Mouse (Mus musculus) 3134 (cell line): ENCODE results near the gene Rbms3.
A peak's percentile ranks its signal among the peaks of the same experiment; 100 is the strongest.

Source experiments
- DNase-seq: peaks from one replicate; pipeline ENCODE4 v3.0.0-alpha.2; 2011; ENCODE audit warnings: low spot score; ENCODE audit not compliant: insufficient read length; ENCODE audit errors: extremely low read depth

The Rbms3 gene

DNA sequence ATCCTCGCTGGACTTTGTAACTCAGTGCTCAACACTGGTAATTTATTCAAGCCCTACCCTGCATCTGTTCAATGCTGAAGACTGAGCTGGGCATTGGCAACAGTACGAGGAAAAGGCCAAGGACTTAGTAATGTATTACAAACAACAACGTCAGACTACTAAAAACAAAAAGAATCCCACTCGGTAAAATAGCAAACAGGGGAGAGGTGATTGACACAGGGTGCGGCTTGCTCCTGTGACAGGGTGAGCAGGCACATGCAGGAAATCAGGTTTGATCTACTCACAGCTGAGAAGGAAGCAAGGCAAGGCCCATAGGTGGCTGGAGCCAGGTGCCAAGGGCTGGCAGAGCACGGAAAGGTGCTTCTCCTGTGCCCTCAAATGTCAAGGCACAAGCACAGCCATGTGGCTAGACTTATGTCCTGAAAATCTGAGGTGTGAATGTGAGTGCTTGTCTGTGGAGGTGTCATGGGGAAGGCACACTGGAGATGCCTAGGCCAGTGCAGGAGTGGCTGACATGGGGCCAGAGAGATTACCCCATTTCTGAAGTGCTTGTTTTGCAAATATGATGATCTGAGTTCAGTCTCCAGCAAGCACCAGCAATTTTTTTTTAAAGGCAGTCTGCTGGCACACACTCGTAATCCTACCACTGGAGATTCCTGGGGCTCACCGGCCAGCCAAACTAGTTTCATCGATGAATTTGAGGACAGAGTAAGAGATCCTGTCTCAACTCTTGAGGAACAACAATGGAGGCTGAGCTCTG, 251.4 kb downstream of the Rbms3 start:
- DNase-seq, result no peak

DNA sequence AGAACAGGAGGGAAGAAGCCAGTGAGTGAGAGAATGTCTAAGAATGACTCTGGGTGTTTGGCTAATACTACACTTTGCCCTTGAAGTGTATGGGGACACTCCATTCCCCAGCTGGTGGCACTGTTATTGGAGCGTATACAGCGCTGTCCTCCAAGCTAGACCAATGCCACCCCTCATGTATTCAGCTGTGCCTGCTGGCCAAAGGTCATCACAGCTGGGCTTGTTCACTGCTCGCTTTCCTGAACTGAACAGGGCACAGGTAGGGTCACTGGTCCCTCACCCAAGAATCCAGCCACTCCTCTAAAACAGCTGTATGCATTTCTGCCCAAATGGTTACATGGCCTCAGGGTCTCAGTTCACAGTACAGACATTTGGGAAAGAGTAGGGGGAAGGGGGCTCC, 253.9 kb downstream of the Rbms3 start:
- DNase-seq, result no peak

DNA sequence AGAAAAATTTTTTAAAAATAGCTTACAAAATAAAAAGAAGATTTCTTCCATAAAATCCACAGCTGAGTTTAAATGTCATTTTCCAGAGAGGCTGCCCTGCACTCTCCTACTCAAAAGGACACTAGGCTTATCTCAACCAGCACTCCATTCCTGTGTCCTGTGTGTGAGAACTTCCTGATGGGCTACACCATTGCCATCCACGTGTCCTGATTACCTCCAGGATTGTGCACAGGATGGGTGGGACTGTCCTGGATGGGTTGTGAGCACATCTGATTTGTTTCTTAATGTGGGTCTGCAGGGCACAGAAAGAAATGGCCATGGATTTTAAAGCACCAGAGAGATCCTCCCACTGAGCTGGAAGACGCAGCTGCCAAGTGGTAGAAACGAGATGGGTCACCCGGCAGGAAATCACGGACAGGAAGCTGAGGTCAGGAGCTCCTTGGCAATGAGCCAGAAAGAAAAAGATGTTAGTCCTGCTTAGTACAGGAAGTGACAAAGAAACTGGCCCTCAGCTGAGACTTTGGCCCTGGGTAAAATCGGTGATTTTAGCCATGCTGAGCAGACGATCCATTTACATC, 256.5 kb downstream of the Rbms3 start:
- peak; percentile 33 for DNase-seq

DNA sequence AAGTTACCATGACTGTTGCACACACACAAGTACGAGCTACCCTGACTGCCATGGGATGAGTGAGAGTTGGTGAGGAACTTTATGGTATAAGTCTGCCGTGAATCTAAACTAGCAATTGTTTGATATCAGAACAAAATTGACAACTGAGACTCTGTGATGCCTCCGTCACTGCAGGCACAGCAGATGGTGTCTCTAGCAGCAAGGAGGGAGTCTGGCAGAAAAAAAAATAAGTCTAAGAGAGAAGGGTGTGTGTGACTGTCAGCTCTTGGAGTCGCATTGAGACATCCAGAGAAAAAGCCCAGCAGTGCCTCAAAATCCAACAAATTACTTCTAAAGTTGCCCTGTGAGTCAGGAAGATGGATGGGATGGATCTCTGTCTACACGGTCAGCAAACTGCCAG, 257.7 kb downstream of the Rbms3 start:
- no peak for DNase-seq

DNA sequence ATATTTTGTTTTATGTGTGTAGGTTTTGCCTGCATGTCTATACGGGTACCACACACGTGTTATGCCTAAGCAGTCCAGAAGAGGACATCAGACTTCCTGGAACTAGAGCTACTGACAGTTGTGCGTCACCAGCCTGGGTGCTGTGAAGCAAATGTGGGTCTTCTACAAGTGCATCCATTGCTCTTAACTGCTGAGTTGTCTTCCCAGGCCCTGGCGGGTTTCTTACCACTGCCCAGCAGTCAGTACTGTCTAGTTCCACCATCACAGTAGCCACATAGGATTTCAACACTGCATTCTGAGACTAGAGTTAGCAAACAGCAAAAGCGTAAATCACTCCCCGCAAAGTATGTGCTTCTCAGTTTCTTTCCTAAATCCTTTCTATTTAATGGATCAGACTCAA, 259.6 kb downstream of the Rbms3 start:
- DNase-seq, result no peak

DNA sequence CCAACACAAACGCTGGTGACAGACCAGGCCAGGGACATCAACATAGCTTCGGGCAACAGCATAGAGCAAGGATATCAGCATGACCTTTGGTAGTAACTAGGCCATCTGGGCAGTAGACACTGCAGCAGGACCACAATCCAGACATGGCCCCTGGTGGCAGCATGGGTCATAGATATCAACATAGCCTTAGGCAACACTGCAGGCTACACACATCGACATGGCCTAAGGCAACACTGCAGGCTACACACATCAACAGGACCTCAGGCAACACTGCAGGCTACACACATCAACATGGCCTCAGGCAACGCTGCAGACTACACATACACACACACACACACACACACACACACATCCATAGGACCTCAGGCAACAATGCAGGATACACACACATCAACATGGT, 261.7 kb downstream of the Rbms3 start:
- no peak for DNase-seq

DNA sequence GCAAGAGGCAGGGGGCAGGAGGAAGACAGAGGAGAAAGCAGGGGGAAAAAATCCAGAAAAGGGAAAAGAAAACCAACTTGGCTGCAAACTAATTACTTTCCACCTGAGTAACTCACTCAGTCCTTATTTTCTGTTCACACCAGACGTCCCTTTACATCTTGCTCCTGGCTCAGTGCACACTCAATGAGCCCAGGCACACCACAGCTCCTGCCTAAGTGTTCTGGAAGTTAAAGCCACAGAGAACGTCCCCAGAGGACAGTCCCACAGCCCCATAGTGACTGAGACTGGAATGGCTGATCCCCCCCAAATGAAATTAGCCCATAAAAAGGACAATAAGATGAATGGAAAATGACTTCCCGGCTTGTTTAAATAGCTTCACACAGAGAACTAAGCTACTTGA, 265.1 kb downstream of the Rbms3 start:
- DNase-seq, result no peak

DNA sequence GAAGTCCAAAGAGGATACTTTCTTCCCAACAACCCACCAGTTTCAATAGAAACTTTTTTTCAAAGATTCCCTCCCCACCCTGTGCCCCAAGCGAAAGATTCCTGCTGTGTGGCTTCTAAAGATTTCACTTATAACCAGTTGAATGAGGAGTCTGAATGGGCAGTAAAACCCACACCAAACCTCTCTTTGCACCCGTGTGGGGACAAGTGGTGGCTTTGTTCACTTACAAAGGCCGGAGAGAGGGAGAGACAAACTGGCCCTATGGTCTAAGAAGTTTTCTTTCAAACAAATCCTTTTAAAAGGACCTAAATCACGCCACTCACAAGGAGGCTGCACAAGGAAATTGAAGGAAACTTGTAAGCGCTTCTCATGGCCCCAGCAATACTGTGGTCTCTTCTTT, 268.3 kb downstream of the Rbms3 start:
- no peak for DNase-seq

DNA sequence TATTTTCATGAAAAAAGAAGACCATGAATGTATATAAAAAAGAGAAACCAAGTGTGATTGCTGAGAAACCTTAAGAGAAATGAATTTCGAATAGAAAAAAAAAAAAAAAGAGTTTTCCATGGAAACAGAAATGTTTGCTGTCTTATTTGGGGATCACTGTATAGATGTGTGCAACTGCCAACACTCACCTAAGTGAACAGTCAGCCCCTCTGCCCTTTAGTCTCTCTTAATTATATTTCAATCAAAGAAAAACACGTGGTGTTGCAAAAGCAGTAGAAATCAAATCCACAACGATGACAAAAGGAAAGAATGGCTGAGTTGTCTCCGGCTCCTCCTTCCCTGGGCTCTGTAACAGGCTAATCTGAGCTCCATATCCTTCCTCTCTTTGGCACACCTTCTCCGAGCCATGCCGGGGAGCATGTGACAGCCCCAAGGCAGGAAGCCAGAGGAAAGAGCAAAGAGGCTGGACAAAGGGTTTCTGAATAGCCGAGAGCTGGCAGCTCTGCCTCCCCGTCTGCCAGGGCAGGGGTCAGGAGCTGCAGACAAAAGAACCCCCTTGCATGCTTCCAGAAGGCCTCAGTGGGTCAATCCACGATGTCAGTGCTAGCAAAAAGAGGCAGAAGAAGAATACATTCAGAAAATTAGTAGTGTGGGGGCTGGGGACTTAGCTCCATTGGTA, 272.8 kb downstream of the Rbms3 start:
- DNase-seq, result peak; percentile 57

DNA sequence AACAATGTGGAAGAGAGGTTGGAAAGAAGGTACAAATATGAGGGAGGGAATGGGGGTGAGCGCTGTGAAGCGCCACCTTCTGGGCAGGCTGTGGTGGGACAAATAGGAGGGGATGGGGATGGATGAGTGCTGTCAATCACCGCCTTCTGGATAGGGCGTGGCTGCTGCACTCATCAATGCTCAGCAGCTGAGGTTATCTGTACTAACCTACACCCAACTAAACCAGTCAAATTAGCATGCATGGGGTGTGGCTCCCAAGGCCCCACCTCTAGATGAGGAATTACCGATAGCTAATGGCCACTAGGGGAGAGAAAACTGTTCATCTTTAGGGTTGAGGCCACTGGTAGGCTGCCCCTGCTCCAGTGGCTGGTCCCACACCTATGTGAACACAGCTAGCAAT, 274.2 kb downstream of the Rbms3 start:
- no peak for DNase-seq

DNA sequence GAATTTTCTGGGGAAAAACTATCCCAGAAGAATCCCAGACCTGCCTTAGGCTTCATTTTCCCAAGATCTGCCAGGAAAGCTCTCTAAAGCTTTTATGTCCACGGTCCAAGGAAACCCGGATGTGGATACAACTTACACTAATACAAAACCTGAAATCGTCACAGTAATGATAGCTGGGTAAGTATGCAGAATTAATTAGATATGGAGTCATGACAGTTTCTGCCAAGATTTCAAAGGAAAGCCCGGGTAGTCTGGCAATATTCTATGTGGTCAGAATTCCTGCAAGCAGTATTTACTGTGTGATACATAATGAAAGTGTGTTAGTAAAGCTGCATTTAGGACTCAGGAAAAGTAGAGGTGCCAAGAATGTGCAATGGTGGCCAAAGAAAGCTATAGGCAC, 287.4 kb downstream of the Rbms3 start:
- no peak for DNase-seq

DNA sequence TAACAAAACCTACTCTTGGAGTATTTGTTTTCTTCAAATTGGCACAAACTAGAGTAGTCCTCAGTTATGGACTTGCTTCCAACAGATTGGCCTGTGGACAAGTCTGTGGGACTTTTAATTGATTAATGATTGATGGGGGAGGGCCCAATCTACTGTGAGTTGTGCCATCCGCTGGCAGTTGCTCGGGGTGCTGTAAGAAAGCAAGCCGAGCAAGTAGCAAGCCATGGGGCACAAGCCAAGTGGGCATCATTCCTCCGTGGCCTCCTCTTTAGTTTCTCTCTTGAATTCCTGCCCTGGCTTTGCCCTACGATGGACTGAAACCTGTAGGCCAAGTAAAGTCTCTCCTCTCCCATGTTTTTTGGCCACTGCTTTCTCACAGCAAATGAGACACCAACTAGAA, 299.0 kb downstream of the Rbms3 start:
- no peak for DNase-seq

DNA sequence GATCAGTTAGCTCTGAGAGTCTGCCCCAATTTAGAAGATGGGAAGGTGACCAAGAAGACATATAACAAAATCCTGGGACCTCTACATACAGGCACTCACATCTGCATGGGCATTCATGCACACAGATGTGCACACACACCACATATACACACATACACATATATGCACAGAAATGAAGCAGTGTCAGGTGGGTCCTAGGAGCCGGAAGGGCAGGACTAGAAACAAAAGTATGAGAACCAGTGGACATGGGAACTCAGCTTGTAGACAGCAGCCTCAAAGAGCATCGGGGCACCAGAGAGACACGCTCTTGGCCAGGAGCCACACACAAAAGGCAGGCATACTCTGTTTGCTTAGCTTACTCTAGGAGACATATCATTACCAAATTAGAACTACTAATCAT, 310.4 kb downstream of the Rbms3 start:
- no peak for DNase-seq

DNA sequence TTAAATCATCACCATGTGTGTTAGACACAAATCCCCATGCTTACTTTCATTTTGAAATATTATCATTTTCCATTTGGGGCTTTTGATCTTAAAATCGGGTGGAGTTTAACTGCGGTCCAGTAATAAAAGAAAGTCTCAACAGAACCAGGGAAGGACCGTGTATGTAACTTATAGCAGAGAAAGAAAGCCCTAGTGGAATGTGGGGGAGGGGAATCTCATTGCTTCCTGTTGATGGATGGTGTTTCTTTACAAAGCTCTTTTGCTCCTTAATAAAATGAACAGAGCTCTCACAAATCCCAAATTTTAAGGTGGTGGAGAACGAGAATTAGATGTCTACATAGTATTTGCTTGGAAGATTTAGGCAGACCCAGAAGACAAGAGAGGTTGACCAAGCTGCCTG, 311.3 kb downstream of the Rbms3 start:
- no peak for DNase-seq

DNA sequence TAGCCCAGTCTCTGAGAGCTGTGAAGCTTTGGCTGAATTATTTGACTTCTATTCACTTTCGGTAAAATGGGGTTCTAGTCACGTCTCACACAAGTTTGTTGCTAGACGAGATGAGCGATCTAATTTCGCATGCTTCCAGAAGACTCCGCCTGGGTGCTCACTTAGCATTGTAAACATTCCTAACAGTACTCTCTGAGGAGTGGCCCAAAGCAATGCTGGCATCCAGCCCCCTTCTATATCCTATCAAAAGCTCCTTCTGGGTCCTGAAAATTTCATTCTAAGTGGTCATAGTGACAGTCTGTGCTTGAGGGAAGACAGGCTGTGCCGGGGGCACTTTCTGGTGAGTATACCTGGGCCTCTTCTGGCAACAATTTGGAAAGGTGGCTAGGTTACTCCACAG, 312.5 kb downstream of the Rbms3 start:
- DNase-seq, result no peak

DNA sequence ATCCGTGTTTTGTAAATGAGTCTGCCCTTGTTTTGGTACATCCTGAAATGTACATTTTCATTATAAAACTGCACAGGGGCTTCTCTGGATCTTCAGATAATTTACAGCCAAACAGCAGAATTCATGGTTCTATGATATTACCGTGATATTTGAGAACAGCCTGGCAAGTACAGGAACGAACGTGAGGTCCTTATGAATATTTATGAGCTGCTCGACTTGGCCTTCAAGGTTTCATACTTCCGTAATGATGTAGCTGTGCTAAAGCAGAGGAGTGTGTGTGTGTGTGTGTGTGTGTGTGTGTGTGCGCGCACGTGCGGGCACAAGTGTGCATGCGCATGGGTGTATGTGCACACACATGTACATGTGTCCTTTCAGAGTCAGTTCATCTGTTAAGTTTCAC, 316.1 kb downstream of the Rbms3 start:
- DNase-seq, result no peak

DNA sequence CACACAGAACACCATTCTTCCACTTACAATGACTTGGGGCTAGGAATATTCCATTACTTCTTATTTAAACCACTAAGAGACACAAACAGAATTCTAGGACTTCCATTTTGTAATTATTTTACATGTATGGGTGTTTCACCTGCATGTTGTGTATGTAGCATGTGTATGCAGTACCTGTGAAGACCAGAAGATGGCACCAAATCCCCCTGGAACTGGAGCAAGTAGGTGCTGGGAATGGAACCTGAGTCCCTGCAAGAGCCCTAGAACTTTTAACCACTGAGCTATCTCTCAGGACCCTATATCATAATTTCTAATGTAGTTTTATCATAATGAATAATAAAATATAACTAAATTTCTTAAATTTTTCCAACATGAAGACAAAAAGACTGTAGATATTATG, 319.9 kb downstream of the Rbms3 start:
- DNase-seq, result no peak

DNA sequence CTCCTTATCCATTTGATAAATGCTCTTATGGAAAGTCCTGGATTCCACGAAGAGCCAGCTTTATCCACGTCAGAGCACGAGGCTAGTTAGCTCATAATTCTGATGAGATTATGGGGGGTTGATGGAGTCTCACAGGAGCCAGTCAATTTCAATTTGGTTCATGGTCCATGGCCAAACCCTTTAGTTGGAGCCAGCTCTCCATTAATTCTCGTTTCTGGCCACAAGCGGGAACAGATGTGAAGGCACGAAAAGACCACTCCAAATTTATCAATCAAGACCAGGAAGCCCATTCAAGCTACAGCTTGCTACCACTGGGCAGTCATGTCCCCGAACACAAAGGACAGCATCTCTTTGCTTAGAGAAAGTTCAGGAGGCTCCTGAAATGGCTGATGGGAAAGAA, 330.7 kb downstream of the Rbms3 start:
- DNase-seq, result no peak

DNA sequence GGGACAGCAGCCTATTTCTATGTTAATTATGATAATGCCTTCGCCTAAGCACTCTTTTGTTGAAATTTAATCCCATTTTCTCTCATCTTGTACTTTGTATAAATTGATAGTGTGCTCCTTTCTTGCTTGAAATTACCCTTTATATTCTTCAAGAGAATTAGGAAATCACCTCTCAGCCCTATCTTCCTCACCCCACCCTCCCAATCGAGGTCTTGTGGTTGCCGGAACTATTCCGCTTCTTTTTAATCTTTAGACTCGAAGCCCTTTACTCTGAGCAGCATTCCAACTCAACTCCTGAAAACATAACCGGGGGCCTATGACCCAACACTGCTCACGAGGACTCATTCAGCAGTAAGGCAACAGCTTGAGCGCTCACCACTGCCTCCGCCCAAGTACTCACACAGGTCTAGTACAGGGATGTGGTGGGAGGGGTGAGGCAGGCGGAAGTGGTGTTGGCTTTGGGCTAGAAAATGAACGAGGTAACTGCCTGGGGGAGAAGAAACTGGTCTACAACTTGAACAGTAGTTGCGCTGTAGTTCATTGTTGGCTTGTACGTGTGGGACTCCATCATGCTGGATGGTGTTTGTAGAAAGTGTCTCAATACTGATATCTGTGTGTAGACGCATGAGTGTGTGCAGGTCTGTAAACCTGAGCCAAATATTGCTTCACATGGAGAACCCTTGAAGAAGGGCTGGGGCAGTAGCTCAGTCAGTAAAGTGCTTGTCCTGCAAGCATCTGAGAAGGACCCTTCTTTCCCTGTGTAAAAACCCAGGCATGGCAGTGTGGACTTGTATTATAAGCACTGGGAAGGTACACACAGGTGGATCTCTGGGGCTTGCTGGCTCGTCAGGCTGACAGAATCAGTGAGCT, 331.8 kb downstream of the Rbms3 start:
- no peak for DNase-seq

DNA sequence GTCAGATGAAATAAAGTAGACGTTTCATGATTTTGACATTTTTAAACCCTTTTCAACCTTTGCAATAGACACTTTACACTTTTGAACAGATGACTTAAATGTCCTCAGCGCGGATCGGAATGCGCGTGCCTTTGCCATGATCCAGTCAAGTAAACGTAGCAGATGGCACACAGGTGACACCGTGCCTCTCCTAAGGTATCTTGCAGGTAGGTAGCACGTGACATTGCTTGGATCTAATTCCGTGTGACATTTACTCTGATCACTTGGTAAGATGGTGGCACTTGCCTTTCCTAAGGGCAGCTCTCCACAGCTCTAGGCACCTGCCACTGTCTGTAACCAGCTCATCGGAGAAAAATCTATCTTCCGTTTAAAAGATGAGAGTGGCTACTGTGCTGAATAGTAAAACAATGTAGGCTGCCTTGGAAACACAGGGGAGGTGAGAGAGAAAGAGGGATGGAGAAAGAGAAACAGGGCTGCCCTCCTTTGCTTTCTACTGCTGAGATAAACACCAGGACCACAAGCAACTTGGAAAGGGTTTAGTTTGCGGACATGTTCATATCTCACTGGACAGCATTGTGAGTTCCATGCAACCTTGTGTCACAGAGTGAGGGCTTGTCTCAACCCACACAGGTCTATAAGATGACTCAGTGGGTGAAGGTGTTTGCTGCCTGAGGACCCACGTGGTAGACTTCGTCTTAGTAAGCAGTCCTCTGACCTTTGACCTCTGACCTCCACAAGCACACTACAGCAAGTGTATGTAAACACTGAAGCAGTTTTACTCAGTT, 338.5 kb downstream of the Rbms3 start:
- no peak for DNase-seq

DNA sequence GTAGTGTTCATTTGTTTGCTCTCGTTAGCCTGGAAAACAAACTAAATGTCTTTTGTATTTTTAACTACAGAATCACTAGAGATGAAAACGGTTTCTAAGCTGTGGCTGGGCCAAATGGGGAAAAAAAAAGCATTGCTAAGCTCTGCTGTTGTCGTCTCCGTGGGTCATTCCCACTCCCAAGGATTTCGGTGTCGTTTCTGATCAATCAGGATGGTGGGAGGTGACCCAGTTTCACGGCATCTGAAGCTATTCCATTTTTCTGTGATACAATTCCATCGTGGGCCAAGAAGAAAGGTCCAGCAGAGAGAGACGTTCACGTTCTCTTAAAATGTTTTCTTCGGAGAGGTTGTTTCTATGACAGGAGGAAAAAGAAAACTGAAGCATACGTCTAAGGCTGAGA, 354.9 kb downstream of the Rbms3 start:
- DNase-seq, result no peak
